ENCODE assay signal across 9 mouse cellular contexts in the genomic region with DNA sequence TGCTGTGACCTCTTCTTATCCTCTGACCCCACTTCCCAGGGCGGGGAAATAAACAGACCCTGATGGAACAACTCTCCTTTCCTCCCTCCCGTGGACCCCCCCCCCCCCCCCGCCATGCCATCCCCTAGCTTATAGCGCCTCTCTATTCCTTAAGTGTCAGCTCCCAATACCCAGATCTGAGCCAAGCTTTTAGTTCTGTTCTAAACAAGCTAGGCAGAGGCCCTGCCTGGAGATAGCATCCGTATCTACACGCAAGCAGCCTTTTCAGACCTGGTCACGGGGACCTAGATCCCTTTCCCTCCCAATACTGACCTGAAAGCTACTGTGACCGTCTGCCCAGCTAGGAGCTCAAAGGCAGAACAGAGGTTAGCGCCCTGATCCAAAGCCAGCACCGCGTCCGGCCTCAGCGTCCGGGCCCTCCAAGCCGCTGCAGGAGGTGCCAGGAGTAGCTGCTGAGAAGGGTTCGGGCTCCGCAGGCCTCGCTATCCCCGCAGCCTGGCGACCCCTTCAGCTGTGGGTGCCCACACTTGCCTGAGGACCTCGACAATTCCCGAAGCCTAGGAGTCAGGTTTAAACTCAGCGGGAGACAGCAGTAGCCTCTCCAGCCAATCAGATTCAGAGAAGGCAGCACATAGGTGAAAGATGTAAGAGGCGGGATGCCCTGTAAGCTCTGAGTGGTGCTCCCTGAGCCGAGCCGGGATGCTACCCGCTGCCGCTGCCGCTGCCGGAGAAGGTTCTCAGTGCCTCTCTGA. TPM values are rescaled to one million over a fixed set of nuclear protein-coding genes. Genes with fewer than 3 reads are reported as not detected.
A peak's percentile ranks its signal among the peaks of the same experiment; 100 is the strongest.
DNase-seq lines count a peak whose midpoint lies in the region; ATAC-seq lines count a peak whose summit lies in the region.
"Had no signal": no experiment of that assay in that cellular context is flagged by ENCODE, and none has a peak within 500 bp of the region (broad histone marks: within the 10 kb centered on the region; RNA-seq: fewer than 3 reads in every experiment).

A gene (minus strand): TSS at position 623 of the 752 bp plus-strand sequence.

- H3K36me3 ChIP-seq in kidney, embryonic 15.5 days = no peaks in the 10 kb centered on the region
- H3K36me3 ChIP-seq in hindbrain, embryonic 10.5 days = no peaks in the 10 kb centered on the region
- H3K36me3 ChIP-seq in midbrain, embryonic 16.5 days (ENCODE audit: control insufficient read depth, insufficient read depth, low read length) = no peaks in the 10 kb centered on the region

- H3K4me3 ChIP-seq in kidney, embryonic 15.5 days (replicated peaks) = peak within 1 kb of the TSS; percentile 36
- H3K4me3 ChIP-seq in hindbrain, embryonic 10.5 days = peak within 1 kb of the TSS; percentile 51
- H3K4me3 ChIP-seq in midbrain, embryonic 16.5 days (ENCODE audit: low read depth, low read length) = peak within 1 kb of the TSS; percentile 36

- peaks cover 6% of the 10 kb centered on the region; the same call in 1 of the 2 replicates for H3K27me3 ChIP-seq in kidney, embryonic 15.5 days
- peaks cover 8% of the 10 kb centered on the region for H3K27me3 ChIP-seq in hindbrain, embryonic 10.5 days (ENCODE audit: insufficient read depth, poor library complexity, severe bottlenecking)
- no peaks in the 10 kb centered on the region for H3K27me3 ChIP-seq in midbrain, embryonic 16.5 days (ENCODE audit: control insufficient read depth, insufficient read depth, low read depth, low read length)

- H3K9me3 ChIP-seq in kidney, embryonic 15.5 days (replicated peaks) = no peaks in the 10 kb centered on the region
- no peaks in the 10 kb centered on the region for H3K9me3 ChIP-seq in hindbrain, embryonic 10.5 days
- no peaks in the 10 kb centered on the region for H3K9me3 ChIP-seq in midbrain, embryonic 16.5 days (replicated peaks; ENCODE audit: control insufficient read depth, low read length, poor library complexity, severe bottlenecking)

- 5% methylated on average over 29 of the region's 30 CpGs for WGBS in kidney, embryonic 15.5 days
- WGBS in hindbrain, embryonic 10.5 days = 8% methylated on average over 29 of the region's 30 CpGs
- 7% methylated on average over 28 of the region's 30 CpGs for WGBS in midbrain, embryonic 16.5 days

- H3K9ac ChIP-seq in kidney, embryonic 15.5 days = no peak within 1 kb of the TSS
- H3K9ac ChIP-seq in midbrain, embryonic 16.5 days (ENCODE audit: low read depth, low read length) = peak within 1 kb of the TSS; percentile 60

- peaks cover 3% of the 10 kb centered on the region for H3K4me1 ChIP-seq in kidney, embryonic 15.5 days
- peaks cover 8% of the 10 kb centered on the region; the same call in 1 of the 2 replicates for H3K4me1 ChIP-seq in hindbrain, embryonic 10.5 days (replicated peaks)
- H3K4me1 ChIP-seq in midbrain, embryonic 16.5 days (ENCODE audit: control insufficient read depth, insufficient read depth, low read length) = peaks cover 2% of the 10 kb centered on the region; the same call in 1 of the 2 replicates

- ATAC-seq in kidney, embryonic 15.5 days (replicated peaks; ENCODE audit: low FRiP score) = peak; percentile 74
- peak; percentile 87 for ATAC-seq in midbrain, embryonic 16.5 days

- H3K27ac ChIP-seq in kidney, embryonic 15.5 days = no peak within 1 kb of the TSS
- no peak within 1 kb of the TSS for H3K27ac ChIP-seq in hindbrain, embryonic 10.5 days
- no peak within 1 kb of the TSS for H3K27ac ChIP-seq in midbrain, embryonic 16.5 days (ENCODE audit: low read length)

- no peak for DNase-seq in kidney, postnatal 36 days
- DNase-seq in cerebellum, adult 9-11 months = peak; percentile 5
- DNase-seq in hindbrain, embryonic 10.5 days (ENCODE audit: low spot score) = peak; percentile 40
- no peak for DNase-seq in adrenal gland, adult 2 months
- no peak for DNase-seq in urinary bladder, adult 18-20 months (ENCODE audit: low spot score in 2 of 2)
- no peak for DNase-seq in adrenal gland, postnatal 36 days

- H3K4me2 ChIP-seq in kidney, embryonic 15.5 days = peak within 1 kb of the TSS; percentile 67
- peak within 1 kb of the TSS; percentile 76 for H3K4me2 ChIP-seq in midbrain, embryonic 16.5 days (ENCODE audit: low read length)

RNA-seq across cellular contexts. Expression of the gene that starts here (rescaled TPM):
- polyA plus RNA-seq in kidney, embryonic 15.5 days (2015; fragmentation: Nextera tagmentation; extraction: Ambion mirVana) = not detected in 2 replicates
- not detected in 2 replicates for polyA plus RNA-seq in hindbrain, embryonic 10.5 days (2016; fragmentation: Nextera tagmentation; extraction: Ambion mirVana)
- not detected in 2 replicates for polyA plus RNA-seq in midbrain, embryonic 16.5 days (2015; fragmentation: Nextera tagmentation; extraction: Ambion mirVana)
- total RNA-seq in adrenal gland, adult 2 months (2021) = not detected
- polyA plus RNA-seq in adrenal gland, adult 2 months (2012; rRNA removed) = not detected in 2 replicates
- total RNA-seq in adrenal gland, postnatal 36 days (2021) = not detected
- total RNA-seq: left cerebral cortex, postnatal 10 days had no signal

Comparison
In these comparisons a context has a peak if more than half of its experiments do, and no peak if none do; other contexts are left out.
1. Peak in ATAC-seq, H3K4me3 ChIP-seq and H3K4me2 ChIP-seq in kidney, embryonic 15.5 days; RNA of the gene not detected or under 1 TPM.
2. Peak in DNase-seq and H3K4me3 ChIP-seq in hindbrain, embryonic 10.5 days; RNA of the gene not detected or under 1 TPM.
3. Peak in ATAC-seq, H3K4me3 ChIP-seq, H3K9ac ChIP-seq and H3K4me2 ChIP-seq in midbrain, embryonic 16.5 days; RNA of the gene not detected or under 1 TPM.